Mouse (Mus musculus): ENCODE data around the gene Rnf150.
"Not testable (repeated sequence)": the region's sequence is repeated elsewhere in the genome, so short reads cannot be mapped to it uniquely, and the experiment has no call there.

The Rnf150 gene

DNA sequence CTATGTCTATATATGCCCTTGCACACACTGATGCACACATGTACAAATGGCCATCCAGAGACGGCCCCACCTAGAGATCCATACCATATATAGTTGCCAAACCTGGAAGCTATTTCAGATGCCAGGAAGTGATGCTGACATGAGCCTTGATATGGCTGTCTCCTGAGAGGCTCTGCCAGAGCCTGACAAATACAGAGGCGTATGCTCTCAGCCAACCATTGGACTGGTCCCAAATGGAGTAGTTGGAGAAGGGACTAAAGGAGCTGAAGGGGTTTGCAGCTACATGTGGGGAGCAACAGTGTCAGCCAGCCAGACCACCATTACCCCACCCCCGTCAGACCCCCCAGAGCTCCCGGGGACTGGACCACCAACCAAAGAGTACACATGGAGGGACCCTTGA, 189.7 kb downstream of the Rnf150 start:
- ChIA-PET CTCF (interaction anchor here in 1 of 4 experiments (0.7 kb wide), 1 partner anchor 11 kb away, joined by 4 read pairs; no protein-coding TSS in a partner anchor), POLR2A (no interaction called here)

DNA sequence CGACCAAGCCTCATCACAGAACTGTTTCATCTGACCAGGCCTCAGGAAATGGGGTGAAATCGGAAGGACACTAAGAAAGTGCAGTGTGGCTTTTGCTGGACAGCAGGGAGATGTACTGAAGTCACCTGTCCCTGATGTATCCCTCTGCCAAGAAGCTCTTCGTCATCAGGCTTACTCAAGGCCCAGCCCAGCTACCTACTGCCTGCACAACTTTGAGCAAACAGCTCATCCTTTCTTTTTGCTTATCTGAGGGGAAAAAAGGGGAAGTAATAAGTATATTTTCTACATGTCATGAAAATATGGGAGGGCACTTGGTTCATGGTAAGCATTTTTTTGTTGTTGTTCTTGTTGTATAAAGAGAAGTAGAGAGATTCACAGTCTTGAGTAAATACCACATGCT, 191.6 kb downstream of the Rnf150 start:
- ChIA-PET POLR2A (no interaction called here), CTCF (no interaction called here)

DNA sequence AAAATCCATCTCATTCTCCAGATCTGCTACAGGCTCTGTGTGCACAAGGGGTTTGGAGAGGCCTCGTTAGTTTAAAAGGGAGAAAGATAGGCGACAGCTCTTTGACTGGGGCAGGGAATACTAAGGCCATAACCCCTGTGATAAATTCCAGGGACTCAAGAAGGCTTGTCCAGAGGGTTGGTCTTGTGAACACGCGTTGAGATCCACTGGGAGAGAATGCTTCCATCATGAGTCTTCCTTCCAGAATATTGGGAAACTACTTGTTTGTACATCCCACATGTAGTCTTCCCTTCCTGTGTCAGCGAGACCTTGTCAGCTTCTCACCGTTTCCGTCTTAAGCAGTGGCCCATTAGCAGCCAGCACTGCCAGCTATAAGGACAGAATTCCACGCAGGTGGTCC, 195.8 kb downstream of the Rnf150 start:
- POLR2A ChIA-PET = no interaction called here
- CTCF ChIA-PET = interaction anchor here in 1 of 4 experiments (0.6 kb wide), 1 partner anchor 38 kb away, joined by 3 read pairs; no protein-coding TSS in a partner anchor

DNA sequence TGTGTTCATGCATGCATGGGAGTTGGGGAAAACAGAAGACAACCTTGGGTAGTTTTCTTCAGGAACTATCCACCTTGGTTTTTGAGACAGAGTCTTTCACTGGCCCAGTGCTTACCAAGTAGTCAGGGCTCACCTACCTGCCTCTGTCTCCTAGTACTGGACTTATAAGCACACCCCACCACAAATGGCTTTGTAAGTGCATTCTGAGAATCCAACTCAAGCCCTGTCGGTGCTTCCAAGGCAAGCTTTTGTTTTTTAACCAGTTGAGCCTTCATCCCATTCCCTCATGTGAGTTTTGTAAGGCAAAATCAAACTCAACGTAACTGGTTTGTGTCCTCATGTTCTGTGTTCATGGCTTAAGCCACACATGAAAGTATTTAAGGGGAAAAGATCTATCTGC, 196.9 kb downstream of the Rnf150 start:
- CTCF ChIA-PET = no interaction called here
- POLR2A ChIA-PET = no interaction called here

DNA sequence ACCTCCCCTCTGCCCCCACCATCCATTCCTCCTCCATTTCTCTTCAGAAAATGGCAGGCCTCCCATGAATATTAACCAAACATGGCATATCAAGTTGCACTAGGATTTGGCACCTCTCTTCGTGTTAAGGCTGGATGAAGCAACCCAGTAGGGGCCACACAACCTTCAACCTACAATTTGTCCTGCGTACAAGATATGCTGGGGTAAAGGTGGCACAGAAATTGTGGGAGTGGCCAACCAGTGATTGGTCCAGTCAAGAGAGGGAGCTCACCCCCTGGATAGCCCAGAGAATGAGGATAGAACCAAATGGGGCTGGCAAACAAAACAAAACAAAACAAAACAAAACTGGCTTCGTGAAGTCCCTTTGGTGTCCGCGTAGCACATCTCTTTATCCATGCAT, 198.1 kb downstream of the Rnf150 start:
- CTCF ChIA-PET = no interaction called here

GRCm38 (mm10) chr8:83061873-83062272, 198.7 kb downstream of the Rnf150 start:
- CTCF ChIA-PET = interaction anchor here in 1 of 4 experiments (0.7 kb wide), 1 partner anchor 443 kb away, joined by 12 read pairs; no protein-coding TSS in a partner anchor
- POLR2A ChIA-PET = no interaction called here

More for the DNA sequence above, 198.1 kb downstream of the Rnf150 start:
- POLR2A ChIA-PET = interaction anchor here in 1 of 4 experiments (0.6 kb wide), 1 partner anchor 22 kb away, joined by 3 read pairs; no protein-coding TSS in a partner anchor

DNA sequence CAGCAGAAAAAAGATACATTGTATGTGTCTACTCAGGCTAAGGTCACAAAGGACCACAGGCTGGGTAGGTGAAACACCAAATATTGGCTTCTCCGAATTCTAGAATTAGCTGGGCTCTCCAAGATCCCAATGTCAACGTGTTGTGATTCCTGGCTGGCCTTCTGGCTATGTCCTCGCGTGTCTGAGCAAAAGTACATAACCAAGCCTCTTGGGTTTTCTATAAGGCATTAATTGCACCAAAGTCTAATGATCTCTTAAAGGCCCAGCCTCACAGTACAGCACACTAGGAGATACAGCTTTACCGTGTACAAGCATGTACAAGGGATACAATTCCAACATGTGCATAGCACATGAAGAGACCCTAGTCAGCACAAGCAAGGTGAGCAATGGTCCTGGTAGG, 199.1 kb downstream of the Rnf150 start:
- ChIA-PET POLR2A (no interaction called here), CTCF (interaction anchor here in 1 of 4 experiments (0.7 kb wide), 1 partner anchor 444 kb away, joined by 12 read pairs; no protein-coding TSS in a partner anchor)

GRCm38 (mm10) chr8:83064096-83064495, 200.9 kb downstream of the Rnf150 start:
- POLR2A ChIA-PET = no interaction called here
- CTCF ChIA-PET = no interaction called here

- ChIA-PET CTCF (no interaction called here), POLR2A (no interaction called here)
Measured at GRCm38 (mm10) chr8:83066076-83066475, 202.9 kb downstream of the Rnf150 start.

- POLR2A ChIA-PET = interaction anchor here in 1 of 4 experiments (0.7 kb wide), 1 partner anchor 593 kb away, joined by 3 read pairs; no protein-coding TSS in a partner anchor
- CTCF ChIA-PET = no interaction called here
Measured at GRCm38 (mm10) chr8:83066846-83067245, 203.7 kb downstream of the Rnf150 start.

DNA sequence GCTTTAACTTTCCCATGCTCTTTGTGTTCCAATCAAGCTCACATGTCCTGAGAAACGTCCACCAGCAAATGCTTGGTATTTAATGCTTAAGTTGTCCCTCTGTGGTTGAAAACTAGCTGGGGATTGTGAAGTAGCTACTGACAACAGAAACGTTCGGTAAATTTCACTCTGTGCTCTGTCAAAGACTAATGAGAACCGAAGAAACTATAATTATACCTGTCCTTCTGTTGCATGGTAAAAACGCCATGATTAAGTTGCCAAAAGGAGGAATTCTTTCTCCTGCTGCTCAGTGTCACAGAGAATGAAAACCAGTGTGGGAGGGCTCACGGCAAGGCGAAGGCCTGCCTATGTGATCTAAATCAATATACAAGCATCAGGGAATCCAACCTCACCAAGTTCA, 204.8 kb downstream of the Rnf150 start:
- POLR2A ChIA-PET = no interaction called here

GRCm38 (mm10) chr8:83074248-83074647, 211.1 kb downstream of the Rnf150 start:
- ChIA-PET CTCF (interaction anchor here in 1 of 4 experiments (0.7 kb wide), 1 partner anchor 1209 kb away, joined by 4 read pairs; no protein-coding TSS in a partner anchor), POLR2A (no interaction called here)

More for the DNA sequence above, 204.8 kb downstream of the Rnf150 start:
- CTCF ChIA-PET = no interaction called here

- ChIA-PET POLR2A (no interaction called here), CTCF (no interaction called here)
Measured at GRCm38 (mm10) chr8:83076621-83077020, 213.5 kb downstream of the Rnf150 start.

GRCm38 (mm10) chr8:83077329-83077728, 214.2 kb downstream of the Rnf150 start:
- ChIA-PET POLR2A (no interaction called here), CTCF (no interaction called here)

DNA sequence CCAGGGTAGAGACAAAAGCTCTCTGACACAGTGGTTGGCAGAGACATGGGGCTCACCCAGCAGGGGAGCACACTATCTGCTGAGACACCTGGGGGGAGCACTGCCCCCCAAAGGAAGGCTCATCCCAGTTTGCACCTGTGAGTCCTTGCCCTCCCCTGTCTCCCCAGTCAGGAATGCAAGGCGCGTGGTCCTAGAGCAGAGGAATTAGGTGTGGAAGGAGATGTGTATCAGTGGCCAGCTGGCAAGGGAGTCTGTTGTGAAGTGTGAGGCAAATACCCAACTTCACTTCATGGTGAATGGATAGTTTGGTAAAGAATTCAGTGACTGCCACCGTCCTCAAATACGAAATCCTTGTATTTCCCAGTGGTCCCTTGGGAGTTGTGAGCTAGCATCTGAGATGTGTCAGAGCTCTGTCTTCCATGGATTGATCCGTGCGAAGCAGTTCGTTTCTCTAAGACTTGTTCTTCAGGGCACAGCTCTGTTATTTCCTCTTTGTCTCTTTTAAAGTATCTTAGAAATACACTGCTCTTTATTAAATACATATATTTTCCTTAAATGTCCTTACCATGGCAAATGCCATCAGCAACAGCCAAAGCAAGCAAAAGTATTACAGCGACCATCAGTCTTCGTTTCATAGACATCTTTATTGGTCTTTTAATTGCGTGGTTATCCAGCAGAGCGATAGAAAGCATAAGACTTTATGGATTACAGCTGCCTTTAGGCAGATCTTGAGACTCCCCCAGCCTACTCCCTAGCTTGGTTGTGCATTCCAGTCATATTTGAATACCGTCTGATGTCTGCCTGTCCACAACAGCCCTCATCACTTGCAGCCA, 215.8 kb downstream of the Rnf150 start:
- ChIA-PET CTCF (interaction anchor here in 1 of 4 experiments (0.7 kb wide), 1 partner anchor 225 kb away, joined by 3 read pairs; no protein-coding TSS in a partner anchor), POLR2A (interaction anchor here in 1 of 4 experiments (0.5 kb wide), 1 partner anchor 216 kb away, joined by 3 read pairs; the partner anchor contains the start of gene Rnf150)

GRCm38 (mm10) chr8:83079534-83079844, 216.3 kb downstream of the Rnf150 start:
- CTCF ChIA-PET = interaction anchor here in 1 of 4 experiments (0.7 kb wide), 1 partner anchor 226 kb away, joined by 3 read pairs; no protein-coding TSS in a partner anchor
- POLR2A ChIA-PET = interaction anchor here in 1 of 4 experiments (0.5 kb wide), 1 partner anchor 217 kb away, joined by 3 read pairs; the partner anchor contains the start of gene Rnf150

DNA sequence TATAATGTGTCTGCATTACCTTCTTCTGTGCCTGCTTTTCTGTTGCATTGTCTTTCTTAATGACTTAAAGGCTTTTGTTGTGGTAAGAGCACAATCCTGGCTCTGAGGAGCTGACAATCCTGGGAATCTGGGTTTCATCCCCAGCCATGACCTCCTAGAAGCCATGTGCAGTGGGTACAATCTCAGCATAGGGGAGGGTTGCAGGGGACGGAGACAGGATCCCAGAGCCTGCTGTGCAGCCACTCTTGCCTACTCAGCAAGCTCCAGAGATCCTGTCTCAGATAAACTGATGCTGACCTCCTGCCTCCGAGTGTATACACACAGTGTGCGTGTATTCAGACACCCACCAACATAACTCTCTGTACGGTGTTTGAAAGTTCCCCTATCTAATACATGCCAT, 218.1 kb downstream of the Rnf150 start:
- POLR2A ChIA-PET = interaction anchor here in 1 of 4 experiments (0.6 kb wide), 1 partner anchor 206 kb away, joined by 3 read pairs; no protein-coding TSS in a partner anchor

GRCm38 (mm10) chr8:83081806-83082205, 218.7 kb downstream of the Rnf150 start:
- POLR2A ChIA-PET = not testable (repeated sequence)
- CTCF ChIA-PET = interaction anchor here in 1 of 4 experiments (0.7 kb wide), 2 partner anchors 82 to 518 kb away, joined by 3 to 4 read pairs; no protein-coding TSS in a partner anchor

More for the DNA sequence above, 218.1 kb downstream of the Rnf150 start:
- CTCF ChIA-PET = no interaction called here

DNA sequence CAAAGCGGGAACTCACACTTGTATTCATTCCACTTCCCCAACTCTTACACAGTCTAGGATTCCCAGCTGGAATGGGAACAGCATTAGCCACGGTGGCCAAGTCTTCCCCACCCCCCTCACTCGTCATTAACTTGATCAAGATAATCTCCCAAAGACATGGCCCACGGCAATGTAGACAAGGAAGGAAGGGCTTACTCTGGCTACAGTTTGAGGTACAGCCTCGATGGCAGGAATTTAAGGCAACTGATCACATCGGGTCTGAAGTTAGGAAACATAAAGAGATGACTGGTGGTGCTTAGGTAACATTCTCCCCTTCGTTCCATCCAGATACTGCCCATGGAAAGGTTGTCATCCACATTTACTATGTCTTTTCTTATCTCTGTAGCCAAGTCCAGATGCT, 219.1 kb downstream of the Rnf150 start:
- ChIA-PET CTCF (interaction anchor here in 1 of 4 experiments (0.7 kb wide), 2 partner anchors 81 to 518 kb away, joined by 3 to 4 read pairs; no protein-coding TSS in a partner anchor), POLR2A (no interaction called here)

DNA sequence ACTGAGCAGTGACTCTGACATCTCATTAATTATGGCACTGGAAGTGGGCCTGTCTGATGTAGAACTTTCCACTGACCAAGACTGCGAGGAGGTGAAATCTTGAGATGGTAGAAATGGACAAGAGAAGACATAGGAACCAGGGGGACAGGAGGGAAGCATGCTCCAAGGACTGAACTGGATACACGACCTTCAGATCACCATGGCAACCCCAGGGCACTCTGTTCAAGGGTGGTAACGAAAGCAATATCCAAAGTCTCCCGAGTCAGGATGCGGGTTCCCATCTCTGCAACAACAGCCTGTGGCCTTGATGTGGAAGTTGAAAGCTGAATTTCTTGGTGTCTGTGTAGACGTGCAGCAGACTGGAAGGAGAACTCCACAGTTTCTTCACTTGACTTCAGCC, 220.3 kb downstream of the Rnf150 start:
- ChIA-PET POLR2A (no interaction called here), CTCF (interaction anchor here in 2 of 4 experiments (0.6 kb wide), 2 partner anchors 221 to 227 kb away, joined by 3 read pairs; partner anchors contain the start of gene Rnf150 (in 1 of the 2))

DNA sequence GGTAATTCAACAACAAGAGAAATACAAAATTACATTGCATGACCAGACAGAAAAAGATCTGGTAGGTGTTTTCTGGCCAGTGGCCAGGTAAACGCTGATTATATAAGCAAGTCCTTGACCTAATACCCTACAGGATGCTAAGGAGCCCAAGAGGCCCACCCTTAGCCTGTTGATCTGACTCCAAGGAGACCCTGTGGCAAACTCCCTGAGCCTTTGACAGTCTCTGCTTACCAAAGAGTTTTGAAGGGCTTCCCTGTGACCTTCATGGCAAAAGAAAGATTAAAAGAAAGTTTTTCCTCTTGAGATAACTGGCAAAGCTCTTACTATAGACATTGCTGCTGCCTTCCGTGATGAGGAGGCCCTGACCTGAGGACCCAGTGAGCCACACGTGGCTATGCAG, 222.4 kb downstream of the Rnf150 start:
- POLR2A ChIA-PET = no interaction called here
- CTCF ChIA-PET = no interaction called here
